Mouse (Mus musculus) urinary bladder, postnatal 36 days (tissue): Measurements from ENCODE around the gene Plce1.
A peak's percentile ranks its signal among the peaks of the same experiment; 100 is the strongest.

ENCODE experiments used
- DNase-seq, 2 experiments: peaks; one replicate each; pipeline ENCODE4 v3.0.0; 2022; ENCODE audit warnings: low spot score in 2 of 2, mixed read lengths in 1 of 2

Plce1 gene

GRCm38 (mm10) chr19:38721808-38722207 is 240.9 kb downstream of the Plce1 start:
- no peak for DNase-seq

- DNase-seq: no peak
Measured at GRCm38 (mm10) chr19:38722982-38723381, 242.1 kb downstream of the Plce1 start.

- no peak for DNase-seq
Measured at GRCm38 (mm10) chr19:38723969-38724368, 243.1 kb downstream of the Plce1 start.

- no peak for DNase-seq
Measured at GRCm38 (mm10) chr19:38728842-38729241, 247.9 kb downstream of the Plce1 start.

GRCm38 (mm10) chr19:38729264-38729663 is 248.4 kb downstream of the Plce1 start:
- DNase-seq: no peak

- DNase-seq: no peak
Measured at GRCm38 (mm10) chr19:38744546-38744945, 263.6 kb downstream of the Plce1 start.

- DNase-seq: no peak
Measured at GRCm38 (mm10) chr19:38745810-38746491, 265.0 kb downstream of the Plce1 start.

- no peak for DNase-seq
Measured at GRCm38 (mm10) chr19:38746492-38747014, 265.6 kb downstream of the Plce1 start.

GRCm38 (mm10) chr19:38750192-38750591 is 269.3 kb downstream of the Plce1 start:
- no peak for DNase-seq

GRCm38 (mm10) chr19:38757161-38757560 is 276.3 kb downstream of the Plce1 start:
- DNase-seq: no peak

GRCm38 (mm10) chr19:38758056-38758455 is 277.1 kb downstream of the Plce1 start:
- DNase-seq: no peak

GRCm38 (mm10) chr19:38758685-38759472 is 278.0 kb downstream of the Plce1 start:
- DNase-seq: no peak

- DNase-seq: no peak
Measured at GRCm38 (mm10) chr19:38760441-38760840, 279.5 kb downstream of the Plce1 start.

GRCm38 (mm10) chr19:38766306-38766705 is 285.4 kb downstream of the Plce1 start:
- DNase-seq: peak in 1 of 2 experiments; percentile 28

- DNase-seq: peak; percentile 11 to 24
Measured at GRCm38 (mm10) chr19:38775548-38775947, 294.6 kb downstream of the Plce1 start.

- peak in 1 of 2 experiments; percentile 25 for DNase-seq
Measured at GRCm38 (mm10) chr19:38778805-38779204, 297.9 kb downstream of the Plce1 start.

- DNase-seq: no peak
Measured at GRCm38 (mm10) chr19:38783542-38783941, 302.6 kb downstream of the Plce1 start.

- DNase-seq: no peak
Measured at GRCm38 (mm10) chr19:38787756-38788155, 306.8 kb downstream of the Plce1 start.

GRCm38 (mm10) chr19:38793563-38794045 is 312.7 kb downstream of the Plce1 start:
- DNase-seq: no peak

GRCm38 (mm10) chr19:38796546-38796945 is 315.6 kb downstream of the Plce1 start:
- DNase-seq: no peak

- DNase-seq: no peak
Measured at GRCm38 (mm10) chr19:38798291-38798690, 317.4 kb downstream of the Plce1 start.

- DNase-seq: peak in 1 of 2 experiments; percentile 28
Measured at GRCm38 (mm10) chr19:38798801-38799200, 317.9 kb downstream of the Plce1 start.

- no peak for DNase-seq
Measured at GRCm38 (mm10) chr19:38818191-38818590, 337.3 kb downstream of the Plce1 start.
